Mouse (Mus musculus): ENCODE results near the gene Rptor.

DNA sequence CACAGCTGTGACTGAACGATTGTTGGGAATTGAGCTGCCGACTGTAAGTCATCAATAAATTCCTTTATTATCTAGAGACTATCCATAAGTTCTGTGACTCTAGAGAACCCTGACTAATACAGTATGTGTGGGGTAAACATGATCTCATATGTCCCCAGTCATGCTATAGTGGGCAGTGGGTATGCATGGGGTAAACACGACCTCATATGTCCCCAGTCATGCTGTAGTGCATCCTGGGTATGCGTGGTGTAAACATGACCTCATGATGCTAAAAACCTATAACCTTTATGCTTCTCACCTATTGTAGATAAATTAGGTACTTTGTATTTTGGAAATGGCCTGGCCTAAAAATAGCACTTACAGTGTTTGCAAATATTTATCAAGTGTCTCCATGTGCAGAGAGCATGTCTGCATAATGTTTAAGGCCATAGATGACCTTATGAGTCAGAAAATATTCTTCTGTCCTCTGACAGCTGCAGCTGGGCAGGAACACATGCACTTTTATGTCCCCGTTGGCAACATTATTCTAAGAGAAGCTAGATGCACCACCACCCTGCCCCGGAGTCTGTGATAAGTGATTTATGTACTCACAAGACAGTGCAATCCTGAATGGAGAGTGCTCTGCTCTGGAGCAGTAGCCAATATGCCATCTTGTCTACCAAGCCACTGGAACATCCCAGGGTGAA is 102.8 kb downstream of the Rptor start:
- TF ChIP-seq CTCF (IDR thresholded peaks at IDR 0.05) (no peak), POLR2A (IDR thresholded peaks at IDR 0.05; ENCODE audit: insufficient read depth, low read depth, low read length) (no peak), EP300 (IDR thresholded peaks at IDR 0.05; ENCODE audit: insufficient read depth, low read depth, low read length) (no peak)

Measured in heart, adult 2 months (tissue).